Mouse (Mus musculus) limb, embryonic 15.5 days (tissue): ENCODE measurements around the gene Tpk1. TPM values are rescaled to one million over a fixed set of nuclear protein-coding genes. Genes with fewer than 3 reads are reported as not detected.

Experiments
- ATAC-seq: fragments of 200-750 bp; cut with Nextera tagmentation; 2 replicates; pipeline ENCODE4 v1.8.0; 2017; ENCODE audit warnings: low read depth, moderate TSS enrichment; ENCODE audit not compliant: insufficient number of reproducible peaks, low FRiP score, low TSS enrichment
- H3K27ac ChIP-seq: fragments of 300-500 bp; sonication (generic); 2 replicates; pipeline ENCODE4 v1.5.1; 2015; ENCODE audit warnings: moderate library complexity, mild to moderate bottlenecking, inconsistent platforms
- H3K27me3 ChIP-seq: fragments of 300-500 bp; sonication (generic); 2 replicates; pipeline ENCODE4 v1.6.1; 2015; ENCODE audit warnings: inconsistent platforms
- H3K36me3 ChIP-seq: fragments of 300-500 bp; sonication (generic); 2 replicates; pipeline ENCODE4 v1.6.1; 2015; ENCODE audit warnings: inconsistent platforms
- H3K4me1 ChIP-seq: fragments of 300-500 bp; sonication (generic); 2 replicates; pipeline ENCODE4 v1.6.1; 2015; ENCODE audit warnings: inconsistent platforms
- H3K4me2 ChIP-seq: fragments of 300-500 bp; sonication (generic); 2 replicates; pipeline ENCODE4 v1.6.1; 2015; ENCODE audit warnings: mild to moderate bottlenecking, inconsistent platforms
- H3K4me3 ChIP-seq: fragments of 300-500 bp; sonication (generic); 2 replicates; pipeline ENCODE4 v1.5.1; 2015; ENCODE audit warnings: mild to moderate bottlenecking, inconsistent platforms
- H3K9ac ChIP-seq: fragments of 300-500 bp; sonication (generic); 2 replicates; pipeline ENCODE4 v1.6.1; 2015; ENCODE audit warnings: inconsistent platforms
- H3K9me3 ChIP-seq: fragments of 300-500 bp; sonication (generic); 2 replicates; pipeline ENCODE4 v1.6.1; 2016; ENCODE audit warnings: inconsistent platforms
- WGBS: fragments of 180-500 bp; shearing (Covaris S2); methylation state at CpG from one replicate; pipeline ENCODE4 v1.1.7; 2015; 5-methylcytosine and 5-hydroxymethylcytosine counted together
- polyA plus RNA-seq: library from polyadenylated mRNA; unstranded; fragments of >200 nt; fragmentation: Nextera tagmentation; extraction: Ambion mirVana; gene quantifications from 2 replicates; pipeline ENCODE4 v1.2.1, GENCODE M21; 2015

Tpk1 gene
- polyA plus RNA-seq, 1 experiment from 2014 or later = 9.2 TPM

DNA sequence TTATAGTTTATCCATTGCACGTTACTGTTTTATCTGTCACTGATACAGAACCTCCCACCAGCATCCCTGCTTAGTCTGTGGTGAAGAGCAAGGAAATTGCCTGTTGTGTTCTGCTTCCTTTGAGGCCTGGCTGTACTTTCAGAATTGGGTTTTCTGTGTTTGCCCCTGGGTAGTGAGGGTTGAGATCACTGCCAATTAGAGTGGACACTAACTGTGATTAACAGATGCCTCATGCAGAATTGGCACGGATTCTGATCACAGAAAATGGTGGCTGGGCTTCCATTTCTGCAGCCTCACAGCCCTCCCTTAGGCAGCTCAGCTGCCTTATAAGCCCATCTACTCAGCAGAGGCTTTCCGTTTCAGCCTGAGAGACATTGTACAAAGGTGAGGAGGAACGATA lies 332.6 kb downstream of the Tpk1 start:
- Histone ChIP-seq H3K4me3 (no peak overlapping the region), H3K9me3 (no peaks in the 10 kb centered on the region), H3K9ac (no peak overlapping the region), H3K27ac (no peak overlapping the region), H3K36me3 (no peaks in the 10 kb centered on the region), H3K4me2 (no peak overlapping the region), H3K4me1 (no peaks in the 10 kb centered on the region; the same call in 1 of the 2 replicates), H3K27me3 (no peaks in the 10 kb centered on the region)
- 73% methylated on average over 4 of the region's 4 CpGs for WGBS
- no peak for ATAC-seq

DNA sequence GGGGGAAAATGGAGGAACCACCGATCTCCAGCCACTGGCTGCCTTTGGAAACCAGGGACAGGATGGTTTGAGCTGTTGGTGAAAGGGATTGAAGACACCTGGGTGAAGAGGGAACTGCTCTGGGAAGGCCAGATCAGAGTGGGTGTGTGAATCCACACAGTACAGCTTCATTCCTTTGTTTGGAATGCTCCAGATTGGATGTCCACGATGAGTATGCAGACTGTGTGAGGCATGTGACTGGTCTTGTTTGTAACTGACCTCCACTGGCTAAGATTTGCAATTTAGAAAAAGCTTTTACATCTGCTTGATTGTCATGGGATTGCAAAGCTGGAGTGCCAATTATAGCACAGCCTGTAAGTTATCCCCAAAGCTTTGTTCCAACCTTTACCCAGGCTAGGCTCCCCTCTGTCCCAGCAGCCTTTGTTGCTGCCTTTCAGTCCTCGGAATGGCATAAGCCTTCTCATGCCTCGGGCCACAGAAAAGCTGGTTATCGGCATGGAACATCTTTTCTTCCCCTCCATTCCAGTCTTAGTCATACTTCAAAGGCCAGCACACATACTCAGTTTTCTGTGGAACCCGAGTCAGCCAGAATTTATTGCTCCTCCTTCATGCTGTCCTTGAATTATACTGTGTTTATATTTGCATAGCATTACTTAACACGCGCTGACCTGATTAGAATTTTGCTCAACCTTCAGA lies 353.0 kb downstream of the Tpk1 start:
- Histone ChIP-seq H3K36me3 (no peaks in the 10 kb centered on the region), H3K9ac (no peak overlapping the region), H3K27ac (no peak overlapping the region), H3K27me3 (no peaks in the 10 kb centered on the region), H3K4me3 (no peak overlapping the region), H3K4me2 (no peak overlapping the region), H3K4me1 (no peaks in the 10 kb centered on the region), H3K9me3 (no peaks in the 10 kb centered on the region)
- WGBS = 60% methylated on average over 8 of the region's 8 CpGs
- ATAC-seq = no peak; the same call in 1 of the 2 replicates

DNA sequence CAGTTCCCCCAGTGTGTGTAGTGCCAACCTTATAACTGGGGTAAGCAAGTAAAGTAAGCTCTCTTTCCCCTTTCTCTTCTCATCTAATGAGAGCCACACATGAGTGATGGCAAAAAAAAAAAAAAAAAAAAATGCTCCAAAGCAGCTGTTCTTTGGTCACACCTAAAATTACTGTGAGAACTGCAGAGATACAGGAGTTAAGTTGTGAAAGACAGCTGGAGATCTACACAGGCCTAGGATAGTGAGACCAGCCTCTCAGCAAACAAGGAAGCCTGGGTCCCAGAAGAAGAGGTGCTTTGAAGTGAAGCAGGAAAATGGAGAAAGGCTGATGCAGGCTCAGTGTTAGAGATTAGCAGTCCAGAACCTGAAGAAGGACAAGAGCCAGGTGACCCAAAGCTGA lies 353.5 kb downstream of the Tpk1 start:
- Histone ChIP-seq H3K27ac (no peak overlapping the region), H3K9ac (no peak overlapping the region), H3K36me3 (no peaks in the 10 kb centered on the region), H3K4me3 (no peak overlapping the region), H3K4me1 (no peaks in the 10 kb centered on the region), H3K9me3 (no peaks in the 10 kb centered on the region), H3K27me3 (no peaks in the 10 kb centered on the region), H3K4me2 (no peak overlapping the region)
- no peak for ATAC-seq

DNA sequence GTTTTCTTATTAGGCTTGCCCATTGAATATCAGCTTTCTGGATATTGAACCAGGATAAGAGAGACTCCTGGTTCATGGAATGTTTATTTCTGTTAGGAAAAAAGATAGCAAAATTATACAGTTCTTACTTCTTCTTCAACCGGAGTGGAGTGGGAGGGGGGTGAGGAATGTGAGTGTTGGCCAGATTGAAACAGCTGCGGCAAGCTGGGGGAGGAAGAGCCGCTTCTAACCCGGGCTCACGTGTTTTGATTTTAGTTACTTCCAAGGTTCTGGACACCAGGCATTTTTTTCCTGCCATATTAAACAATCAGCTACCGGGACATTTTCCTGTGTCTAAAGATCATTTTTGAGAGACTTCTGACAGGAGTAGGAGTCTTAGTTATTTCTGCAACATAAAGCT lies 356.0 kb downstream of the Tpk1 start:
- Histone ChIP-seq H3K27ac (no peak overlapping the region), H3K27me3 (no peaks in the 10 kb centered on the region), H3K9me3 (no peaks in the 10 kb centered on the region), H3K4me2 (no peak overlapping the region), H3K36me3 (no peaks in the 10 kb centered on the region), H3K4me3 (no peak overlapping the region), H3K4me1 (no peaks in the 10 kb centered on the region), H3K9ac (no peak overlapping the region)
- ATAC-seq = no peak
- 42% methylated on average over 6 of the region's 6 CpGs for WGBS

DNA sequence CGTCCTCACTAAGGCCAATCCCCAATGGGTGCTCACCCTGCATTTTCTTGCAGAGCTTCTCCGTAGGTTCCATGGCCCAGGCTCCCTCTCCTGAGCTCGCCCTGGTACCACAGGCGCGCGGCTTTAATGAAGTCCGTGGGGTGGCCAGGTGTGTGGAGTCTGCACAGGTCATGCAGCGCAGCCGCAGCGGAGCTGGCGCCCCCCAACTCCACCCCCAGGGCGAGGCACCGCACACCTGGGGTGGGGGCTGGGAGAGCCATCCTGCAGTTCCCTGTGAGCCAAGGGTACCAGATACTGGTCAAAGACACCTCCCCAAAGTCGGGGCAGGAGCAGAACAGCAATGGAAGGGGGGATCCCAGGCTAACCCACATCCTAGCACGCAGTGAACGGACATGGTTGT lies 356.6 kb downstream of the Tpk1 start, which contains the start of gene Nobox:
TSS of gene Nobox (minus strand) at position 101 of the 400 bp plus-strand sequence.
- H3K4me3 ChIP-seq = no peak within 1 kb of the TSS
- no peaks in the 10 kb centered on the region for H3K36me3 ChIP-seq
- no peak for ATAC-seq
- H3K4me1 ChIP-seq = no peaks in the 10 kb centered on the region
- no peak within 1 kb of the TSS for H3K27ac ChIP-seq
- WGBS = 70% methylated on average over 16 of the region's 16 CpGs
- no peaks in the 10 kb centered on the region for H3K9me3 ChIP-seq
- H3K27me3 ChIP-seq = no peaks in the 10 kb centered on the region
- no peak within 1 kb of the TSS for H3K9ac ChIP-seq
- no peak within 1 kb of the TSS for H3K4me2 ChIP-seq

DNA sequence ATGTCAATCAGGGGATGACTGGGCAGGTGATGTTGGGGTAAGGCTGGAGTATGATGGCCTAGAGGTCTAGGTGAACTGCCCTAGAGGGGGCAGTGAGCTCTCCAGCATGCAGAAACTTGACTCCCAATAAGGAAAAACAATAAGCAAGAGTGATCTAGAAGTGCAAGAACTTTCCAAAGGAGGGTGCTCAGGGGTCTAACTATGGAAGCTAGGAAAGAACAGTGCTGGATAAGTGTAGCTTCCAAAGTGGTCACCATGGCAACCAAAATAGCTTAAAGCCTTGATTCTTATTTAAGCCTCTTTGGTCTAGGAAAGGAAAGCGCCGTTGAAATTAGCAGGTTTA lies 368.6 kb downstream of the Tpk1 start:
- Histone ChIP-seq H3K27ac (no peak overlapping the region), H3K27me3 (no peaks in the 10 kb centered on the region), H3K4me3 (no peak overlapping the region), H3K4me2 (no peak overlapping the region), H3K4me1 (peaks cover 11% of the 10 kb centered on the region; the same call in 1 of the 2 replicates), H3K36me3 (no peaks in the 10 kb centered on the region), H3K9ac (no peak overlapping the region), H3K9me3 (no peaks in the 10 kb centered on the region)
- ATAC-seq = no peak
- WGBS = 49% methylated on average over 2 of the region's 2 CpGs

DNA sequence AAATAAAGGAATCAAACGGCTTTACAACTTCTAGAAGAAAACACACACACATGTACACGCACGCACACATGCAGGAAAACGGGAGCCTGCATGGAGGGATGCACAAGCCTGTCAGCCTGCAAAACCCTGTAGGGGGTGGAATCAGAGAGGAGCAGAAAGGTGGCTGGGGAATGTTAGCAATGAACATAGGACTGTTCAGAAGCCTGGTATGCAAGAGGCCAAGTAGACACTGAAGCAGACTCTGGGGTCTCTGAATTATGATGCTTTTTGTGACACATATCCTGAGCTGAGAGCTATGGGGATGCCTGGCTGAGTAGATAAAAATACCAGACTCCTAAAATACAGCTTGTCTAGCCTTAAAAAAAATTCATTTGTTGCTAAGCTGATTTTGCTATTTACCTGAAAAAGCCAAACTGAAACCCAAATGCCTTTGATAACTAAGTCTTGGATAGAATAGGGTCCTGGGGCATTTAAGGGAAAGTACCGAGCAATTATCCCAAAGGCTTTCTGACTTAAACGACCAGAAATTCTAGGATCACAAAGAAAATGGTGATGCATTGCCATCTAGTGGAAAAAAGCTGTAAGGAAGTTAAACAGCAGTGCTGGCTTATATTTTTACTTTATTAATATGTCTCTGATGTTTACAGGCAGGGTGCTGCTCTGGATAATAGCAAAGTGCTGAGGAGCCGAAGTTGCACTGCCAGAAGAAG lies 369.1 kb downstream of the Tpk1 start:
- no peak for ATAC-seq
- Histone ChIP-seq H3K4me2 (no peak overlapping the region), H3K9me3 (no peaks in the 10 kb centered on the region), H3K27me3 (no peaks in the 10 kb centered on the region), H3K4me3 (no peak overlapping the region), H3K27ac (no peak overlapping the region), H3K9ac (no peak overlapping the region), H3K36me3 (no peaks in the 10 kb centered on the region), H3K4me1 (peaks cover 13% of the 10 kb centered on the region; the same call in 1 of the 2 replicates)
- WGBS = 29% methylated on average over 7 of the region's 7 CpGs

DNA sequence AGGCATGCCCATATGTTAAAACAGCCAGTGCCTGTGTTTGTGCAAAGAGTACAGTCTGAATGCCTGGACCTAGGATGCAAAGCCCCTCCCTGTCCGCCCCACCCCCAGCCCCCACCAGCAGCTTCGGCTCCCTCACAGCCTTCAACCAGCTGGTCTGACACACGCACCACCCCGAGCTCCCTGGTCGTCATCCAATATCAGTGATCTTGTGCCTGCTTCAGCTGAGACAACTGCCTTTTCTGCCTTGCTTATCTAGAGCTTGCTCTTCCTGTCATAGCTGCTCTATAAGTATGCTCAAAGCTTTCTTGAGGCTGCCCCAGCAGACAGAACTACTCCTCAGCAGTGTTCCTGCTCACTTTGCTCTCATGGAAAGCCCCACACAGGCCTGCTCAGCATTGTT lies 370.2 kb downstream of the Tpk1 start:
- no peak for ATAC-seq

More for the DNA sequence above, 370.2 kb downstream of the Tpk1 start:
- H3K4me3 ChIP-seq = no peak overlapping the region
- no peak overlapping the region for H3K4me2 ChIP-seq
- H3K9me3 ChIP-seq = no peaks in the 10 kb centered on the region
- H3K36me3 ChIP-seq = no peaks in the 10 kb centered on the region
- H3K9ac ChIP-seq = no peak overlapping the region
- no peaks in the 10 kb centered on the region for H3K27me3 ChIP-seq
- peaks cover 13% of the 10 kb centered on the region; the same call in 1 of the 2 replicates for H3K4me1 ChIP-seq
- H3K27ac ChIP-seq = no peak overlapping the region
- WGBS = 33% methylated on average over 5 of the region's 5 CpGs
